Mouse (Mus musculus) limb, embryonic 10.5 days (tissue): ENCODE measurements around the gene Tmem184a. TPM values are rescaled to one million over a fixed set of nuclear protein-coding genes. Genes with fewer than 3 reads are reported as not detected.
A peak's percentile ranks its signal among the peaks of the same experiment; 100 is the strongest.

Experiments
- DNase-seq: peaks from one replicate; pipeline ENCODE4 v3.0.0-alpha.2; 2017; ENCODE audit warnings: low spot score
- H3K27ac ChIP-seq: fragments of 300-500 bp; sonication (generic); 2 replicates; pipeline ENCODE4 v1.5.1; 2016; ENCODE audit warnings: mild to moderate bottlenecking
- H3K27me3 ChIP-seq: fragments of 300-500 bp; sonication (generic); 2 replicates; pipeline ENCODE4 v1.6.1; 2016; ENCODE audit warnings: low read depth, mild to moderate bottlenecking; ENCODE audit not compliant: poor library complexity, severe bottlenecking
- H3K36me3 ChIP-seq: fragments of 300-500 bp; sonication (generic); 2 replicates; pipeline ENCODE4 v1.6.1; 2016; ENCODE audit warnings: mild to moderate bottlenecking, moderate library complexity
- H3K4me1 ChIP-seq: fragments of 300-500 bp; sonication (generic); 2 replicates; pipeline ENCODE4 v1.6.1; 2016
- H3K4me3 ChIP-seq: fragments of 300-500 bp; sonication (generic); 2 replicates; pipeline ENCODE4 v1.5.1; 2016; ENCODE audit warnings: mild to moderate bottlenecking, moderate library complexity
- H3K9me3 ChIP-seq: fragments of 300-500 bp; sonication (generic); replicated peaks from 2 replicates; pipeline ENCODE4 v1.6.1; 2016; ENCODE audit warnings: mild to moderate bottlenecking
- WGBS: fragments of 180-500 bp; shearing (Covaris S2); methylation state at CpG from one replicate; pipeline ENCODE4 v1.1.7; 2016; 5-methylcytosine and 5-hydroxymethylcytosine counted together
- polyA plus RNA-seq: library from polyadenylated mRNA; unstranded; fragments of >200 nt; fragmentation: Nextera tagmentation; extraction: Ambion mirVana; gene quantifications from 2 replicates; pipeline ENCODE4 v1.2.1, GENCODE M21; 2016

Gene Tmem184a
- polyA plus RNA-seq, 1 experiment from 2014 or later: 2.1 TPM

- WGBS: 43% methylated on average over 11 of the region's 11 CpGs
Measured at GRCm38 (mm10) chr5:139825947-139826346, 6.2 kb upstream of the Tmem184a start.

GRCm38 (mm10) chr5:139824531-139824930 is 4.8 kb upstream of the Tmem184a start:
- no peak for DNase-seq
- Histone ChIP-seq H3K27ac (no peak overlapping the region), H3K36me3 (peaks cover 37% of the 10 kb centered on the region), H3K27me3 (no peaks in the 10 kb centered on the region), H3K4me3 (no peak overlapping the region), H3K4me1 (peaks cover 37% of the 10 kb centered on the region), H3K9me3 (no peaks in the 10 kb centered on the region)
- 93% methylated on average over 10 of the region's 10 CpGs for WGBS

More at GRCm38 (mm10) chr5:139825947-139826346, 6.2 kb upstream of the Tmem184a start:
- H3K27ac ChIP-seq: peak overlapping the region; percentile 84
- H3K4me3 ChIP-seq: peak overlapping the region; percentile 79
- H3K9me3 ChIP-seq: no peaks in the 10 kb centered on the region
- DNase-seq: no peak
- peaks cover 37% of the 10 kb centered on the region for H3K36me3 ChIP-seq
- H3K27me3 ChIP-seq: no peaks in the 10 kb centered on the region
- H3K4me1 ChIP-seq: peaks cover 36% of the 10 kb centered on the region

DNA sequence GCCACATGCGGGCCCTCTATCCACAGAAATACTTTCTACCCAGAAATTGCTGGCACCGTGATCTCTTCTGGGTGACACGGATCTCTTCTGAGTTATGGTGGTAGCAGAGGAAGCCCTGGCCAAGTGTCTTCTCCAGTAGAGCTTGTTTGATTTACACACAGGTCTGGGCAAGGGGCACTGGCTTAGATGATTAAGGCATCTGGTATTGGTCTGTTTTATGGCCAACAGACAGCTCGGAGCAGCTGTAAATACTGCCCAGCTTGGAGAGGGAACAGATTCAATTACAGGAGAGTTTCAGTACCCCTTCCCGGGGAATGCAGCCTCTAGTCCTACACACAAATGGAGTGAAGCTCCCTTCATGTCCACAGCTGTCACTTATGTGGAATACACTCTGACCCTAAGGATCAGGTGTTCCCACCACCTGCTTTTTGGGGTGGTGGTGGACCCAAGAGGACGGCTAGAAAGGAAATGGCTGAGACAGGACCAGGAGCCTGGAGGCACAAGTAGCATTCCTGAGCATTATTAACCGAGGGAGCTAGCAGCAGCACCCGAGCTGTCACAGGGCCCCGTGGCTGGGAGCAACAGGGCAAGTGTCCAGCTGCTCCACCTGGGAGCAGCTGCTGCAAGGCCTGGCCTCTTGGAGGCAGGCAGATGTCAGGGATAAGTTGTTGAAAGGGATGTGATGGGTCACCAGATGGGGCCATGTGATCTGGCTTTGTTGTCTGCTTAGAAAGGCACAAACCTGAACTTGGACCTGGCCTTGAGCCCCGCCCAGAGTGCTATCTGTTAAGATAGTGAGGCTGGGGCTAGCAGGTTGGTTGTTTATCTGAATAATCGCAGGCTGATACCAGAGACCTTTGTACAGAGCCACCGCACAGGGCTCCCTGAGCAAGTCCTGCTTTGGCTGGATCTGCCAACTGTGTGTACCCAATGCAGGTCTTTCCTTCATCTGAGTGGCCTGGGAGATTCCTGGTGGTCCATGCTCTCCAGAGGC is 2.0 kb upstream of the Tmem184a start:
- Histone ChIP-seq H3K36me3 (peaks cover 37% of the 10 kb centered on the region), H3K4me1 (peaks cover 37% of the 10 kb centered on the region), H3K9me3 (no peaks in the 10 kb centered on the region), H3K27me3 (no peaks in the 10 kb centered on the region), H3K27ac (0 out of 2 replicates have a peak overlapping the region, but pooled peaks have one; percentile 14), H3K4me3 (no peak overlapping the region)
- no peak for DNase-seq
- WGBS: 53% methylated on average over 12 of the region's 12 CpGs

DNA sequence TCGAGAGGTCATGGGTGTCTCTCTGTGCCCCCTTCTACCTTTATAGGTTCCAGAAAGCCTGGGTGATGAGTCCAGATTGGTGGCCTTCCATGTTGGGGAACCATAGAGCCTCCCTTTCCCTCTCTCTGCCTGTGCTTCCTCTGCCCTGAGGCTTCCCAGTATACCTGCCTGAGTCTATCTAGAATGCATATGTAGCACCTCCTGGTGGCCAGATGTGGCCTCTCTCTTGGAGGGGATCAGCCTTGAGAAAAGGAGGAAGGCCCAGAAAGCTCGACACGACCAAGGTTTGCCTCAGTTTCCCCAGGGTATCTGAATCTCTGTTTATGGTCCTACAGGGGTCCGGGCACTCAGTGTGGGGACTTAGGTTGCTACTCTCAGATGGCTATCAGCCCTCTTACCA is 916 bp downstream of the Tmem184a start:
- Histone ChIP-seq H3K27me3 (peaks cover 29% of the 10 kb centered on the region), H3K27ac (no peak overlapping the region), H3K4me3 (no peak overlapping the region), H3K36me3 (peaks cover 22% of the 10 kb centered on the region), H3K4me1 (peaks cover 28% of the 10 kb centered on the region), H3K9me3 (no peaks in the 10 kb centered on the region)
- no peak for DNase-seq
- 55% methylated on average over 4 of the region's 4 CpGs for WGBS

GRCm38 (mm10) chr5:139818056-139818455 is 1.7 kb downstream of the Tmem184a start:
- DNase-seq: no peak
- Histone ChIP-seq H3K4me1 (peaks cover 27% of the 10 kb centered on the region), H3K36me3 (peaks cover 15% of the 10 kb centered on the region), H3K4me3 (no peak overlapping the region), H3K9me3 (no peaks in the 10 kb centered on the region), H3K27ac (no peak overlapping the region), H3K27me3 (peaks cover 36% of the 10 kb centered on the region)
- 88% methylated on average over 3 of the region's 3 CpGs for WGBS

GRCm38 (mm10) chr5:139817292-139817691 is 2.4 kb downstream of the Tmem184a start:
- Histone ChIP-seq H3K9me3 (no peaks in the 10 kb centered on the region), H3K27me3 (peaks cover 44% of the 10 kb centered on the region), H3K4me3 (no peak overlapping the region), H3K36me3 (peaks cover 7% of the 10 kb centered on the region), H3K4me1 (peaks cover 24% of the 10 kb centered on the region), H3K27ac (no peak overlapping the region)
- WGBS: 13% methylated on average over 1 of the region's 1 CpGs
- no peak for DNase-seq

DNA sequence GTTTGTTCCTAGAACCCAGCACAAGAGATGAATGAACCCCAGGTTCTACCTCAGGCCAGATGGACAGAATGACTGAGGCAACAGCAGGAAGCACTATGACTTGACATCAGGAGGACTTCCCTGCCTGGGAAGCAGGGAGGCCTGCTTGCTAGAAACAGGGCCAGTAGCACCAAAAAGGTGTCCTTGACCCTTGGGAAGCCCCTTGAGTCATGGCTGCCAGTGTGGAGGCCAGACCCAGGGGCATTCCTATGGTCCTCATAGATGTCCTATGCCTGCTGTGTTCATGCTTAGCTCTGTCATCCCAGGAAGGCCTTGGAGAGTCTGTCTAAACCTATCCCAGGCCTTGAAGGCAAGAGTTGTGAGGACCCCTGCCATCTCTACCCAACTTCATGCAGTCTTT is 3.3 kb downstream of the Tmem184a start:
- Histone ChIP-seq H3K27ac (no peak overlapping the region), H3K9me3 (no peaks in the 10 kb centered on the region), H3K36me3 (no peaks in the 10 kb centered on the region; the same call in none of the 2 replicates), H3K4me1 (peaks cover 15% of the 10 kb centered on the region), H3K27me3 (peaks cover 52% of the 10 kb centered on the region), H3K4me3 (no peak overlapping the region)
- no peak for DNase-seq

GRCm38 (mm10) chr5:139815964-139816363 is 3.8 kb downstream of the Tmem184a start:
- H3K4me3 ChIP-seq: no peak overlapping the region
- peaks cover 10% of the 10 kb centered on the region for H3K4me1 ChIP-seq
- no peaks in the 10 kb centered on the region for H3K9me3 ChIP-seq
- H3K36me3 ChIP-seq: no peaks in the 10 kb centered on the region
- no peak overlapping the region for H3K27ac ChIP-seq
- peaks cover 54% of the 10 kb centered on the region for H3K27me3 ChIP-seq
- 87% methylated on average over 6 of the region's 6 CpGs for WGBS
- no peak for DNase-seq

GRCm38 (mm10) chr5:139813963-139814381 is 5.7 kb downstream of the Tmem184a start:
- H3K4me3 ChIP-seq: peak overlapping the region; percentile 17
- peaks cover 10% of the 10 kb centered on the region for H3K4me1 ChIP-seq
- H3K27me3 ChIP-seq: peaks cover 54% of the 10 kb centered on the region
- H3K27ac ChIP-seq: 0 out of 2 replicates have a peak overlapping the region, but pooled peaks have one; percentile 42
- 4% methylated on average over 13 of the region's 13 CpGs for WGBS
- H3K9me3 ChIP-seq: no peaks in the 10 kb centered on the region
- DNase-seq: no peak
- H3K36me3 ChIP-seq: no peaks in the 10 kb centered on the region

GRCm38 (mm10) chr5:139813126-139813490 is 6.6 kb downstream of the Tmem184a start:
- 30% methylated on average over 10 of the region's 10 CpGs for WGBS
- peaks cover 10% of the 10 kb centered on the region for H3K4me1 ChIP-seq

GRCm38 (mm10) chr5:139812398-139813125 is 7.2 kb downstream of the Tmem184a start:
- Histone ChIP-seq H3K4me1 (peaks cover 10% of the 10 kb centered on the region), H3K9me3 (no peaks in the 10 kb centered on the region), H3K27ac (0 out of 2 replicates have a peak overlapping the region, but pooled peaks have one; percentile 2), H3K4me3 (no peak overlapping the region), H3K36me3 (no peaks in the 10 kb centered on the region), H3K27me3 (peaks cover 54% of the 10 kb centered on the region)
- WGBS: 65% methylated on average over 20 of the region's 20 CpGs
- no peak for DNase-seq

More at GRCm38 (mm10) chr5:139813126-139813490, 6.6 kb downstream of the Tmem184a start:
- Histone ChIP-seq H3K27me3 (peaks cover 54% of the 10 kb centered on the region), H3K9me3 (no peaks in the 10 kb centered on the region), H3K4me3 (no peak overlapping the region), H3K27ac (0 out of 2 replicates have a peak overlapping the region, but pooled peaks have one; percentile 2), H3K36me3 (no peaks in the 10 kb centered on the region)
- DNase-seq: no peak

- Histone ChIP-seq H3K27ac (no peak overlapping the region), H3K36me3 (no peaks in the 10 kb centered on the region), H3K9me3 (no peaks in the 10 kb centered on the region), H3K27me3 (peaks cover 54% of the 10 kb centered on the region), H3K4me3 (no peak overlapping the region), H3K4me1 (peaks cover 10% of the 10 kb centered on the region)
- 80% methylated on average over 15 of the region's 15 CpGs for WGBS
- no peak for DNase-seq
Measured at GRCm38 (mm10) chr5:139811677-139812397, 7.9 kb downstream of the Tmem184a start.
